Mouse (Mus musculus): Measurements from ENCODE around the gene Mmd2.

DNA sequence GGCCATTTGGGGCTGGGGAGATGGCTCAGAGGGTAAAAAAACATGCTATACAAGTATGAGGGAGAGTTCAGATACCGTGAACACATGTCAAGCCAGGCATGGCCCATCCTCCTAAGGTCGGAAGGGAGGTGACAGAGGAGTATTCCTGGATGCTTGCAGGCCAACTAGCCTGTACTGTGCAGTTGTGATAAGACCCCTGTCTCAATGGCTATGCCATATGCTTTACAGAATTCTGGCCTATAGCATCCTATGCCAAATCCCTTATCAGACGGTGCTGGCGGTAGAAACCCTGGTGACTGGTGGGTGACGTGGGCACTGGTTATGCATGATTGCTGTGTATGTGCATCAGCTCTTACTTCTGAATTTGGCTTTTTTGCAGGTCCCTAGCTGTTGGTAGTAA lies 29.2 kb upstream of the Mmd2 start:
- TF ChIP-seq CTCF (IDR thresholded peaks at IDR 0.05; ENCODE audit: low read depth, low read length): no peak
- no peak for TF ChIP-seq POLR2A (IDR thresholded peaks at IDR 0.05; ENCODE audit: insufficient read depth, low read length)
- no peak for TF ChIP-seq EP300 (IDR thresholded peaks at IDR 0.05; ENCODE audit: insufficient read depth, low read depth, low read length)
